Mouse (Mus musculus): Measurements from ENCODE around the gene Rfc2. TPM values are rescaled to one million over a fixed set of nuclear protein-coding genes. Genes with fewer than 3 reads are reported as not detected.

Gene Rfc2
- 174 and 178 TPM in 2 replicates for polyA plus RNA-seq (2014; fragmentation: Nextera tagmentation; extraction: Ambion mirVana)

GRCm38 (mm10) chr5:134581146-134581545 lies at the start of gene Rfc2:
Rfc2 (plus strand) TSS chr5:134581366.
- H3K4me1 ChIP-seq (replicated peaks; ENCODE audit: control insufficient read depth, insufficient read depth, low read length): peaks cover 9% of the 10 kb centered on the region; the same call in 1 of the 2 replicates
- WGBS: 91% methylated on average over 5 of the region's 5 CpGs
- no peak for DNase-seq (ENCODE audit: low spot score)
- H3K36me3 ChIP-seq (replicated peaks; ENCODE audit: control insufficient read depth, insufficient read depth): no peaks in the 10 kb centered on the region; the same call in 1 of the 2 replicates
- H3K27ac ChIP-seq: no peak within 1 kb of the TSS
- H3K9me3 ChIP-seq (ENCODE audit: control insufficient read depth, low read length): no peaks in the 10 kb centered on the region
- ATAC-seq (ENCODE audit: low FRiP score): no peak
- no peaks in the 10 kb centered on the region for H3K27me3 ChIP-seq (ENCODE audit: control insufficient read depth, insufficient read depth, low read length)
- H3K4me3 ChIP-seq (replicated peaks; ENCODE audit: low read length): no peak within 1 kb of the TSS
- H3K4me2 ChIP-seq (replicated peaks): no peak within 1 kb of the TSS
- no peak within 1 kb of the TSS for H3K9ac ChIP-seq

- Histone ChIP-seq H3K4me2 (replicated peaks) (no peak overlapping the region), H3K9ac (no peak overlapping the region), H3K4me1 (replicated peaks; ENCODE audit: control insufficient read depth, insufficient read depth, low read length) (peaks cover 15% of the 10 kb centered on the region; the same call in 1 of the 2 replicates), H3K27ac (peak overlapping the region; percentile 49; the same call in 1 of the 2 replicates), H3K27me3 (ENCODE audit: control insufficient read depth, insufficient read depth, low read length) (no peaks in the 10 kb centered on the region), H3K4me3 (replicated peaks; ENCODE audit: low read length) (no peak overlapping the region), H3K36me3 (replicated peaks; ENCODE audit: control insufficient read depth, insufficient read depth) (peaks cover 44% of the 10 kb centered on the region), H3K9me3 (ENCODE audit: control insufficient read depth, low read length) (no peaks in the 10 kb centered on the region)
- WGBS: 84% methylated on average over 9 of the region's 9 CpGs
- DNase-seq (ENCODE audit: low spot score): peak; percentile 48
- ATAC-seq (ENCODE audit: low FRiP score): 0 out of 2 replicates have a peak, but pooled peaks have one; percentile 41
Observed at GRCm38 (mm10) chr5:134531585-134531984, 49.6 kb upstream of the Rfc2 start.

GRCm38 (mm10) chr5:134532417-134532816 lies 48.7 kb upstream of the Rfc2 start:
- H3K27me3 ChIP-seq (ENCODE audit: control insufficient read depth, insufficient read depth, low read length): no peaks in the 10 kb centered on the region
- WGBS: 95% methylated on average over 6 of the region's 6 CpGs
- ATAC-seq (ENCODE audit: low FRiP score): no peak
- H3K36me3 ChIP-seq (replicated peaks; ENCODE audit: control insufficient read depth, insufficient read depth): peaks cover 45% of the 10 kb centered on the region
- H3K4me3 ChIP-seq (replicated peaks; ENCODE audit: low read length): no peak overlapping the region
- H3K4me2 ChIP-seq (replicated peaks): no peak overlapping the region
- H3K27ac ChIP-seq: no peak overlapping the region
- no peaks in the 10 kb centered on the region for H3K9me3 ChIP-seq (ENCODE audit: control insufficient read depth, low read length)
- DNase-seq (ENCODE audit: low spot score): no peak
- H3K4me1 ChIP-seq (replicated peaks; ENCODE audit: control insufficient read depth, insufficient read depth, low read length): peaks cover 15% of the 10 kb centered on the region; the same call in 1 of the 2 replicates
- no peak overlapping the region for H3K9ac ChIP-seq

GRCm38 (mm10) chr5:134536036-134536435 lies 45.1 kb upstream of the Rfc2 start:
- ATAC-seq (ENCODE audit: low FRiP score) (no peak), DNase-seq (ENCODE audit: low spot score) (no peak)
- no peaks in the 10 kb centered on the region for H3K9me3 ChIP-seq (ENCODE audit: control insufficient read depth, low read length)
- H3K4me3 ChIP-seq (replicated peaks; ENCODE audit: low read length): no peak overlapping the region
- peaks cover 12% of the 10 kb centered on the region for H3K4me1 ChIP-seq (replicated peaks; ENCODE audit: control insufficient read depth, insufficient read depth, low read length)
- no peak overlapping the region for H3K9ac ChIP-seq
- peaks cover 58% of the 10 kb centered on the region for H3K36me3 ChIP-seq (replicated peaks; ENCODE audit: control insufficient read depth, insufficient read depth)
- 89% methylated on average over 6 of the region's 6 CpGs for WGBS
- H3K27ac ChIP-seq: no peak overlapping the region
- no peak overlapping the region for H3K4me2 ChIP-seq (replicated peaks)
- H3K27me3 ChIP-seq (ENCODE audit: control insufficient read depth, insufficient read depth, low read length): no peaks in the 10 kb centered on the region

- 8% methylated on average over 3 of the region's 3 CpGs for WGBS
- H3K9me3 ChIP-seq (ENCODE audit: control insufficient read depth, low read length): no peaks in the 10 kb centered on the region
- DNase-seq (ENCODE audit: low spot score) (no peak), ATAC-seq (ENCODE audit: low FRiP score) (peak; percentile 61; the same call in 1 of the 2 replicates)
- no peaks in the 10 kb centered on the region for H3K27me3 ChIP-seq (ENCODE audit: control insufficient read depth, insufficient read depth, low read length)
- H3K4me1 ChIP-seq (replicated peaks; ENCODE audit: control insufficient read depth, insufficient read depth, low read length): peaks cover 15% of the 10 kb centered on the region
- H3K4me2 ChIP-seq (replicated peaks): no peak overlapping the region
- peaks cover 25% of the 10 kb centered on the region for H3K36me3 ChIP-seq (replicated peaks; ENCODE audit: control insufficient read depth, insufficient read depth)
- H3K4me3 ChIP-seq (replicated peaks; ENCODE audit: low read length): no peak overlapping the region
- H3K27ac ChIP-seq: peak overlapping the region; percentile 63
- no peak overlapping the region for H3K9ac ChIP-seq
Observed at GRCm38 (mm10) chr5:134539891-134540290, 41.3 kb upstream of the Rfc2 start.

- Histone ChIP-seq H3K4me1 (replicated peaks; ENCODE audit: control insufficient read depth, insufficient read depth, low read length) (peaks cover 22% of the 10 kb centered on the region), H3K4me2 (replicated peaks) (no peak overlapping the region), H3K36me3 (replicated peaks; ENCODE audit: control insufficient read depth, insufficient read depth) (peaks cover 19% of the 10 kb centered on the region), H3K4me3 (replicated peaks; ENCODE audit: low read length) (no peak overlapping the region), H3K9ac (no peak overlapping the region), H3K9me3 (ENCODE audit: control insufficient read depth, low read length) (no peaks in the 10 kb centered on the region), H3K27ac (0 out of 2 replicates have a peak overlapping the region, but pooled peaks have one; percentile 43), H3K27me3 (ENCODE audit: control insufficient read depth, insufficient read depth, low read length) (no peaks in the 10 kb centered on the region)
- ATAC-seq (ENCODE audit: low FRiP score) (no peak), DNase-seq (ENCODE audit: low spot score) (no peak)
- WGBS: 81% methylated on average over 6 of the region's 6 CpGs
Observed at GRCm38 (mm10) chr5:134540881-134541280, 40.3 kb upstream of the Rfc2 start.

- 32% methylated on average over 7 of the region's 7 CpGs for WGBS
- H3K9ac ChIP-seq: no peak overlapping the region
- H3K27me3 ChIP-seq (ENCODE audit: control insufficient read depth, insufficient read depth, low read length): no peaks in the 10 kb centered on the region
- H3K4me2 ChIP-seq (replicated peaks): no peak overlapping the region
- H3K4me1 ChIP-seq (replicated peaks; ENCODE audit: control insufficient read depth, insufficient read depth, low read length): peaks cover 26% of the 10 kb centered on the region
- DNase-seq (ENCODE audit: low spot score): no peak
- no peak for ATAC-seq (ENCODE audit: low FRiP score)
- H3K36me3 ChIP-seq (replicated peaks; ENCODE audit: control insufficient read depth, insufficient read depth): peaks cover 19% of the 10 kb centered on the region
- H3K9me3 ChIP-seq (ENCODE audit: control insufficient read depth, low read length): no peaks in the 10 kb centered on the region
- H3K4me3 ChIP-seq (replicated peaks; ENCODE audit: low read length): no peak overlapping the region
- no peak overlapping the region for H3K27ac ChIP-seq
Observed at GRCm38 (mm10) chr5:134541640-134542039, 39.5 kb upstream of the Rfc2 start.

GRCm38 (mm10) chr5:134544516-134545241 lies 36.5 kb upstream of the Rfc2 start:
- Histone ChIP-seq H3K9ac (no peak overlapping the region), H3K9me3 (ENCODE audit: control insufficient read depth, low read length) (no peaks in the 10 kb centered on the region), H3K27ac (no peak overlapping the region), H3K27me3 (ENCODE audit: control insufficient read depth, insufficient read depth, low read length) (no peaks in the 10 kb centered on the region), H3K4me2 (replicated peaks) (no peak overlapping the region), H3K36me3 (replicated peaks; ENCODE audit: control insufficient read depth, insufficient read depth) (peaks cover 10% of the 10 kb centered on the region; the same call in 1 of the 2 replicates), H3K4me3 (replicated peaks; ENCODE audit: low read length) (no peak overlapping the region), H3K4me1 (replicated peaks; ENCODE audit: control insufficient read depth, insufficient read depth, low read length) (peaks cover 53% of the 10 kb centered on the region)
- DNase-seq (ENCODE audit: low spot score) (no peak), ATAC-seq (ENCODE audit: low FRiP score) (no peak)
- WGBS: 69% methylated on average over 19 of the region's 19 CpGs

GRCm38 (mm10) chr5:134545242-134545629 lies 35.9 kb upstream of the Rfc2 start:
- Histone ChIP-seq H3K4me3 (replicated peaks; ENCODE audit: low read length) (no peak overlapping the region), H3K9me3 (ENCODE audit: control insufficient read depth, low read length) (no peaks in the 10 kb centered on the region), H3K9ac (no peak overlapping the region), H3K27ac (no peak overlapping the region), H3K27me3 (ENCODE audit: control insufficient read depth, insufficient read depth, low read length) (no peaks in the 10 kb centered on the region), H3K4me1 (replicated peaks; ENCODE audit: control insufficient read depth, insufficient read depth, low read length) (peaks cover 53% of the 10 kb centered on the region), H3K4me2 (replicated peaks) (no peak overlapping the region), H3K36me3 (replicated peaks; ENCODE audit: control insufficient read depth, insufficient read depth) (peaks cover 10% of the 10 kb centered on the region; the same call in 1 of the 2 replicates)
- DNase-seq (ENCODE audit: low spot score) (no peak), ATAC-seq (ENCODE audit: low FRiP score) (no peak)
- 65% methylated on average over 3 of the region's 3 CpGs for WGBS
